Mouse (Mus musculus): Measurements from ENCODE around the gene Pcx.

DNA sequence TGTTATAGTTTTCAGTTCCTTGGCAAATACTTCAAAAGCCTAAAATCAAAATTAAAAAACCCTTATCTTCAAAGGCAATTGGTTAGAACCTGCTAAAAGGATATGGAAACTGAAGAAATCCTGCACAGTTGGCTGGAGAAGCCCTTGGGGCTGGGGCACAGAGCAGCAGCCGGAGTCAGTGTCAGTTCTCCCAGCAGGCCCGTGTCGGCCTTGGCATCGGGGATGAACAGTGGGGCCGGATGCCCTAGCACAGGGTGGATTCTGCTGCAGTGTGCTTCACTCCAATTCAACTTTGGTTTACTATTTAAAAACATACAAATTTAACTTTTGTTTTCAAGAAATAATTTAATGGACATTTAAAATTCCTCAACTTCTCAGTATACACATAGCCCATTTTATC is 147.9 kb downstream of the Pcx start:
- TF ChIP-seq CTCF (IDR thresholded peaks at IDR 0.05; ENCODE audit: control insufficient read depth, insufficient read depth, insufficient read length) (no peak), MYOG (IDR thresholded peaks at IDR 0.05; ENCODE audit: control insufficient read depth, extremely low read depth, insufficient read length) (no peak)
